In genomic region chr11:61593069-61593468, GRCm38 (mm10) we compare ENCODE assay signal across 16 mouse cellular contexts. TPM values are rescaled to one million over a fixed set of nuclear protein-coding genes. Genes with fewer than 3 reads are reported as not detected.
DNase-seq lines count a peak whose midpoint lies in the region; TF ChIP-seq lines count a peak whose summit lies in the region.
"Had no signal": no experiment of that assay in that cellular context is flagged by ENCODE, and none has a peak within 500 bp of the region (broad histone marks: within the 10 kb centered on the region; RNA-seq: fewer than 3 reads in every experiment).

No protein-coding gene starts in this region.

- DNase-seq in MEL (ENCODE audit: low read depth, low spot score) = peak; percentile 61
- no peak for DNase-seq in urinary bladder, postnatal 10 days (ENCODE audit: low spot score)
- DNase-seq: adrenal gland, adult 2 months; adrenal gland, adult 8-10 months; adrenal gland, postnatal 10 days; adrenal gland, postnatal 14 days; adrenal gland, postnatal 25 days; adrenal gland, postnatal 36 days; B cell, adult 2 months; cerebellum, adult 11 months; cerebellum, adult 11-12 months; cerebellum, adult 18-20 months; cerebellum, adult 2 months; cerebellum, adult 8-10 months had no signal

- H3K9me3 ChIP-seq in MEL (replicated peaks; ENCODE audit: insufficient read depth, low read length) = no peaks in the 10 kb centered on the region

- H3K27ac ChIP-seq in MEL (ENCODE audit: control insufficient read depth, low read depth, low read length) = no peak overlapping the region

- no peak for TF ChIP-seq POLR2A in MEL (IDR thresholded peaks at IDR 0.05; ENCODE audit: control insufficient read depth in 1 of 2, insufficient read depth in 1 of 2, low read depth in 1 of 2, low read length in 2 of 2, poor library complexity in 1 of 2)

- no peak overlapping the region for H3K4me3 ChIP-seq in MEL (ENCODE audit: control insufficient read depth in 1 of 2, insufficient read depth in 1 of 2, low read depth in 2 of 2, low read length in 2 of 2)

- H3K36me3 ChIP-seq in MEL (ENCODE audit: control insufficient read depth in 1 of 2, insufficient read depth in 2 of 2, low read length in 2 of 2) = peaks cover 0 to 2% of the 10 kb centered on the region in 2 experiments; a peak in 2 of 4 replicates
- H3K36me3 ChIP-seq: G1E had no signal

- peaks cover 0 to 11% of the 10 kb centered on the region in 2 experiments; a peak in 1 of 4 replicates for H3K4me1 ChIP-seq in MEL (ENCODE audit: control insufficient read depth in 1 of 2, insufficient read depth in 2 of 2, low read length in 2 of 2)

- no peak for TF ChIP-seq CTCF in MEL (IDR thresholded peaks at IDR 0.05 in 2 of 3, conservative IDR thresholded peaks at IDR 0.05 in 1 of 3; ENCODE audit: control insufficient read depth in 1 of 3, insufficient read depth in 1 of 3, low read depth in 2 of 3, low read length in 3 of 3, poor library complexity in 1 of 3, severe bottlenecking in 1 of 3)

- no peak for TF ChIP-seq RAD21 in MEL (IDR thresholded peaks at IDR 0.05; ENCODE audit: low read depth, low read length)

- H3K79me2 ChIP-seq in MEL (ENCODE audit: control insufficient read depth, insufficient read depth, low read length, poor library complexity) = no peaks in the 10 kb centered on the region

- TF ChIP-seq EP300 in MEL (IDR thresholded peaks at IDR 0.05; ENCODE audit: low read depth in 1 of 2, low read length in 2 of 2) = peak; percentile 52 to 68; a peak in 2 of 4 replicates

- no peak overlapping the region for H3K9ac ChIP-seq in MEL (ENCODE audit: control insufficient read depth, low read depth, low read length, poor library complexity, severe bottlenecking)

- peaks cover 0 to 3% of the 10 kb centered on the region in 2 experiments; a peak in 2 of 4 replicates for H3K27me3 ChIP-seq in MEL (ENCODE audit: control insufficient read depth in 1 of 2, insufficient read depth in 2 of 2, low read length in 2 of 2)
- H3K27me3 ChIP-seq: Patski had no signal

TF ChIP-seq in MEL, 35 proteins besides CTCF, POLR2A, EP300 and RAD21:
- TF ChIP-seq USF2 (IDR thresholded peaks at IDR 0.05; ENCODE audit: borderline replicate concordance in 1 of 2, insufficient read depth in 1 of 2, low read depth in 1 of 2, low read length in 2 of 2) (no peak), SMC3 (IDR thresholded peaks at IDR 0.05; ENCODE audit: low read depth, low read length) (no peak), TAL1 (IDR thresholded peaks at IDR 0.05; ENCODE audit: low read length) (peak; percentile 35; the same call in 1 of the 2 replicates), MXI1 (IDR thresholded peaks at IDR 0.05; ENCODE audit: low read depth, low read length) (no peak), CHD2 (IDR thresholded peaks at IDR 0.05; ENCODE audit: low read length) (no peak), RCOR1 (IDR thresholded peaks at IDR 0.05; ENCODE audit: low read depth, low read length) (peak; percentile 53; the same call in 1 of the 2 replicates), MEF2A (IDR thresholded peaks at IDR 0.05; ENCODE audit: extremely low read depth, insufficient replicate concordance, low read depth, low read length, poor library complexity, severe bottlenecking) (no peak), TCF12 (IDR thresholded peaks at IDR 0.05; ENCODE audit: low read depth, low read length) (peak; percentile 41; the same call in 1 of the 2 replicates), GATA1 (IDR thresholded peaks at IDR 0.05; ENCODE audit: low read depth, low read length) (peak; percentile 78), GABPA (IDR thresholded peaks at IDR 0.05; ENCODE audit: low read depth, low read length) (no peak)

RNA-seq across cellular contexts. Expression of gene Epn2, which starts 13.6 kb away (rescaled TPM):
- 8.6 and 8.8 TPM in 2 replicates for total RNA-seq in MEL (2012; rRNA removed)
- polyA plus RNA-seq in MEL (2012; ENCODE audit: insufficient read depth in 1 of 2, insufficient read length in 2 of 2, low read depth in 1 of 2, low replicate concordance in 2 of 2, missing spikeins in 1 of 2) = 10 to 100 TPM in 1 of 2 experiments, not detected in 1; 12.5 TPM

RNA-seq across cellular contexts. Expression of gene Grap, which starts 60.0 kb away (rescaled TPM):
- 1.8 TPM in 2 replicates for total RNA-seq in MEL (2012; rRNA removed)
- 1 to 10 TPM in 1 of 2 experiments, not detected in 1; 2.3 TPM for polyA plus RNA-seq in MEL (2012; ENCODE audit: insufficient read depth in 1 of 2, insufficient read length in 2 of 2, low read depth in 1 of 2, low replicate concordance in 2 of 2, missing spikeins in 1 of 2)
